Mouse (Mus musculus): ENCODE measurements around the gene Fzd10.

Gene Fzd10

DNA sequence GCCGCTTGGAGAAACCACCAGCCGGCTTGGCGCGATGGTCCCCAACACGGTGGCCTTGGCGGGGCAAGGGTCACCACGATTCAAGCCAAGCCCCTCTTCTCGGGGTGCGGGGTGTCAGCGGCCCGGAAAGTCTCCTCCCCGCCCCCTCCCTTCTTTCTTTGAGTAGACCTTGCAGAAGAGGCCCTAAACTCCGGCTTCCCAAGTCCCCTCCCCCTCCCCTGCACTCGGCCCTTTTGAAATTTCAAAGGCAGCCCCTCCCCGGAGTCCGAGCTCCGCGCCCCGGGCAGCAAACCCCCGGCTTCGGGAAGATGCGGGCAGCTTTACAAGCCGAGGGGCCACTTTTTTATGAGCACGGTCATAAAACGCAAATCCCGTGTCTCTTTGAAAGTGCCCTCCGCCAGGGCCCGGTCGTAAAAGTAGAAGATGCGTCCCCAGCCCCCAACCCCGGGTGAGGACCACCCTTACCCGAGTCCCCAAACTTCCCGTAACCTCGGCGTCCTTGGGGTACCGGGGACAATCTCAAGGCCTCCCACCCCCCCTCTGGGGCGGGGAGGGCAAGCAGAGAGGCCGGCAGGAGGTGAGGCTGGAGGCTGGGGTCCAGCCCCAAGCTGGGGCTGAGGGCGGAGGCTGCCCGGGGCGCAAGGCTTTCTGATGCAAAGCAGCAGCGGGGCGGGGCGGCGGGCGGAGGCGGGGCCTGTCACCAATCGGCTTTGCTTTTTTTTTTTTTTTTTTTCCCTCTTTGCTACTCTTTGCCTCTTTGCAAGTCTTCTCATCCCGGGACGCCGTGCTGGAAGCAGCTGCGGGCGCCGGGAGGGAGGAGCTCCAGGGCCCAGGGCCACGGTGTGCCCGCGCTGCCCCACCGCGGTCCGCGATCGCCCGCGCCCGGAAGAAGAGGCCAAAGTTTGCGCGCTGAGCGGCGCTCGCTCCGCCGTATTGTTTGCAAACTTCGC, at the start of gene Fzd10:
TSS of gene Fzd10 (plus strand) at position 773 of the 950 bp plus-strand sequence.
- no peak for DNase-seq

DNA sequence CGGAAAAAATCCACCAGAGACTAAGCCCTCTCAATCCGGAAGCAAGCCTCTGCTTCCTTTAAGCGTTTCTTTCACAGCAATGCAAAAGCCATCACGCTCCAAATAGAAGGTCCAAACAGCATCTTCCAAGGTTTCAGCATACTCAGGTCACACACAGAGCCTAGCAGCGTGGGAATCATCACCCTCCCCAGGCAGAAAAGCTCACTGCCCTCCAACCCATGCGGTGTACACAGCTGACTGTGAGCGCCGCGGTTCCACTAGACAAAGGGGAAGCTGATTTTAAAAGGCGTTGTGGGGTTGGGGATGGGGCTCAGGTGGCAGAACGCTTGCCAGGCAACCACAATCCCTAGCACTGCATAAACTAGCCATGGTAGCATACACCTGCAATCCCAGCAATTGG, 49.2 kb upstream of the Fzd10 start:
- DNase-seq: no peak

DNA sequence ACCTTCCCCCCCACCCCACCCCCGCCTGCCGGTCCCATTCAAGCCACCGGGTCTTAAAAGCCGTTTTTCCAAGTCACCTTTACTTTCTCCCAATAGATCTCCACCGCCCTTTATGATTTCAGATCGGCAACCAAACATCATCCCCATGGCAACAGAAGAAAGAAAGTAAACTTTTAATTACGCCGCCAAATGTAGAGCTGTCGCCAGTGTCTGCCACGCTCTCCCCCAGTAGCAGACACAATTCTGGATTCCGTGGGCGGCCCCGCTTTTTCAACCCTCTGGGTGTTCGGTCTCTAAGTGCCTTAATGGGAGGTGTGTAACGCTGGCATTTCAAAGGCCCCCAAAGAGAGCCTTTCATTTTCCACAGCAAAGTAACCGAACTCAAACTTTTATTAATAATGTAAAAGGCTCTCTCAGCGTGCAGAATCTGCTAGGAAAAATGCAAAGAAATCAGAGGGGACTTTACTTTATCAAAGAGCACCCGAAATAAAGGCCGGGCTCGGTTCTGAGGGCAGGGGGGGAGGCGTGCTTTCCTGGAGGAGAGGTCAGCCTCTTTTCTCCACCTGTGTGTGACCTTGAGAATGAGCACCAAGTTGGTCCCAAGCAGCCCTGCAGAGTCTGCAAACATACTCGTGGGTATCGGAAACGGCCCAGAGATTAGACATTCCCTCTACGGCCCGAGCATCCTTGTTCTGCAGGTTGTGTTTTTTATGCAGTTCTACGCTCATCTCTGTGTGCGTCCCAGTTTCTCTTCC, 48.3 kb upstream of the Fzd10 start:
- DNase-seq: no peak

DNA sequence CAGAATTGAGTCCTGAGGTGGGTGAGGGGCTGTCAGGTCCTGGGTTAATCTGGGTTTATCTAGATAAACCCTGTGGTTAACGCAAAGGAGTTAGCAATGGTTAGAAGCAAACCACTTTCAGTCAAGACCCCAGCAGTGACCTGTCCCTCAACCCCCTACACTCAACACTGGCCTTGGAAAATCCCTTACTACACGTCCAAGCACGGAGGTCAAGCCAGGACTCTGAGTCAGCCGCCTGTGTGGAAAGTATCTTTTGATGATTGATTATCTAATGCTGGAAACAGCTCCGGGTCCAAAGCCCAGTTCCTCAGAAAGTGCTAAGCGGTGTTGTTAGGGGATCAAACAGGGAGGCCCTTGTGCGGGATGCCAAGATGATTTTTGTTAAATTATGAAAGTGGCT, 42.5 kb upstream of the Fzd10 start:
- no peak for DNase-seq

DNA sequence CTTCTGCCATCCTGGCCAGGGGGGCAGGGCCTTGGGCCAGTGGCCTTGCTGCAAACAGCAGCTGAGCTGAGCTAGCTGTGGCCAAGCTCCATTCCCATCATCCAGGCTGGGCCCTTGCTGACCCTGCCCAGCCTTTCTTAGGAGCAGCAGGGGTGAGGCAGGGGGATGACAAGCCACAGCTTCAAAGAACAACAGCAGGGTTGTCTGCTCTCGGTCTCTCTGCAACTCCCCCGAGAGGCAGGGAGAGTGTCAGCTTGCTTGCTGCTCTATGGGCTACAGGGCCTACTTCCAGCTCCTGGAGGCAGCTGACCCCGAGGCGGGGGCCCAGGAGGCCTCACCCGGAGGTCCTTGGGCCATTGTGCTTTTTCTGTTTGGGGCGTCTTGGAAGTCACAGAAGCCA, 33.3 kb upstream of the Fzd10 start:
- DNase-seq: no peak

DNA sequence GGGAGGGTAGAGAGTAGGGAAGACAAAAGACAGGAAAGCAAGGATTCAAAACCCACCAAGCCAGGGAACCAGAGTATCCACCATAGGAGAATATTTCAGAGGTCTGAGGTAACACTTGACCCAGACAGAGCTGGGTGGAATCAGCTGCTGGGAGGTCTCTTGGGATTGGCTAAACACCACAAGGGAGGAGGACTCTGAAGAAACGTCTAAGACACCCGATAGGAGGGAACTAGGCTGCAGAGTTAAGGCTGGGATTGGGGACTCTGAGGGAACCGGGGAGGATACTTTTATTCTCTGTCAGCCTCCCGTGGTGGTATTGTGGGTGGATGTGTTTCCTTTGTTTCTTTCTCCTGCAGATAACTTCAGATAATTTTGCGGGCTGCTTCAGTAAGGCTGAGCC, 31.7 kb upstream of the Fzd10 start:
- no peak for DNase-seq

DNA sequence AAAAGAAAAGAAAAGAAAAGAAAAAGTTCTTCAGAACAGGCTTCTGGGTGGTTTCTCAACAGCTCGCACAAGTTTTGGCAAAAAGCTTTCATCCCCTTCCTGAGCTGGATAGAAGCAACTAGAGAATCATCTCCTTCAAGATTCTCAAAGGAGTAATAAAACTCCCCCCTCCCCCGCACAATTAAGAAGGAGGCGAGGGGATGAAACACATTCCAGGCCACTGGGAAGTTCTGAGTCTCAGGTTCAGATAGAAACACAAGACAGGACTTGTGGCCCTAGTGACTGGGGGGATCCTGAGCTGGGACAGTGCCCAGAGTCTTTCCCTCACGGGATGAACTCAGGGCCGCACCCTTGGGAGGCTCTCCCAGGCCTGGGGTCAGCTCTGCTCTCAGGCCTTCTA, 30.6 kb upstream of the Fzd10 start:
- DNase-seq: no peak

DNA sequence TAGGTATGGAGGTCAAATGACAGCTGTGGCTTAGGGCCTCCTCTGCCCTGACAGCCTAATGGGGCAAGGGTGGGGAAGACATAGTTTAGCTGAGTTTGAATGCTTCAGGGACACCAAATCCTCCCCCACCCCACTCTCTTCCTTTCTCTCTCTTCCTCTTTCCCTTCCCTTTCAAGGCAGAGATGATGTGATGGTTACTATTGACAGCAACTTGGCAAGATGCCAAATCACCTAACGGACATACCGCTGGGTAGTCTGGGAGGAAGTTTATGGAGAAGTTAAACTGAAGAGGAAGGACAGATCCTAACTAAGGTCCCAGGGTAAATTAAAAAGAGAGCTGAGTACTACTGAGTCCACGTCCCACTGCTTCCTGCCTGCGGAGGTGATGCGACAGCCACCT, 29.8 kb upstream of the Fzd10 start:
- no peak for DNase-seq

DNA sequence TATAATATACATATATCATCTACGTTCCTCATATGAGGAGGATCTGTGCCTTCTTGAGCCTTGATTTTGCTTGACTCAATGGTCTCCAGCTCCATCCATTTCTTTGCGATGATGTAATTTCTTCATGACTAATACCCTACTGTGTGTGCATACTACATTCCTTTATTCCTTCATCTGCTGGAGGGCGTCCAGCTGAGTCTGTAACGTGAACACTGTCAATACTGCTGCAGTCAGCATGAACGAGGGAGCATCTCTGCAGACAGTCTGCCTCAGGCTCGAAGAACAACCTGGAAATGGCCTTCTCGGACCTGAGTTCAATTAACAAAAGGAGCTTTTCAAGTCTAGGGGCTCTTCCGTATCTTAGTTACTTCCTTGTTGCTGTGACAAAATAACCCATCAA, 28.9 kb upstream of the Fzd10 start:
- DNase-seq: no peak

DNA sequence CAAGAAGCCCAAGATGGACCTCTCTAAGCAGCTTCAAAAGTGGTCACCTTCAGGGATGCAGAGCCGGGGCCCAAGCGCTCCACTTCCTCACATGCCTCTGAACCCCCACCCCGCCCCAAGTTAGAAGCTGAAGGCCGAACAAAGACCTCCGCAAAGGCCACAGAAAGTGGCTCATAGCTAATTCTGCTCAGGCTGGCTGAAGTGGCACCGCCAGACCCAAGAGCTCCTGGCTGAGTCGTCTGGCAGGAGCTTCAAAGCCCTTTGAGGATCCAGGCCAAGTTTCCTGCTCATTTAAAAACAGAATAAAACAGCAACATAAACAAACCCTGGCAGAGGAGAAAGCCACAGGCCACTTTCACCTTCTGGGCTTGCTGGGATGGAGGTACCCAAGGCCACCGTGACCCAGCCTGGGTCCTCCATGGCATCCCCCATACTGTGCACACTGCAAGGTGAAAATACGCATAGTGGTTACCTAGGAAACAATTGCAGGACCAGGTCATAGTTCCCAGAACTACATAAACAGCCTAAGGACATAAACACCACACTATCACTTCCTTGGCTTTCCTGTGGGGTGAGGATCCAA, 24.6 kb upstream of the Fzd10 start:
- no peak for DNase-seq

DNA sequence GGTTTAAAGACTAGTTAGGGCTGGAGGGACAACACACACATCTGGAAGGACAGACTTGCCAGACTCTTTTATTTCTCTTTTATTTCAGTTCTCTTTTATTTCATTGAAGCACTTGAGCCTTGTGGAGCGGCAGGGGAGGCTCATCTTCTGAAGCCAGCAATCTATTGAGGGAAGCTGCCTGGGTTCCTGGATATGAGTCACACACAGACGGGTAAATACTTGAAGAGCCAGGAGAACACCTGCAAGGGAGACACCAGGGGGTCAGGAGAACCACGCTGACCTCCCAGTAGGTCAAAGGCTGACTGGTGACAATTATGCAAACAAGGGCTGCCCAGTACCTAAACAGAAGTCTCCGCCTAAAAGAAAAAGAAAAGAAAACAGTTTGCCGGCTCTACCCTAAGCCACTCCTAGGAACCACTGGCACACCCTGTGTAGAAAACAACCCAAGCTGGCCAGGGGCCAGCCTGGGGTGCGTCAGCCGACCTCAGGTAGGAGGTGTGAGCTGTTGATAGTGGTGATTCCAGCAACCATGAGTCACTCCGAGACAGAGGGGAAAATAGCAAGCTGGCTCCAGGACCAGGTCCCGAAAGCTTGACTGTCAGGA, 21.5 kb upstream of the Fzd10 start:
- DNase-seq: no peak

DNA sequence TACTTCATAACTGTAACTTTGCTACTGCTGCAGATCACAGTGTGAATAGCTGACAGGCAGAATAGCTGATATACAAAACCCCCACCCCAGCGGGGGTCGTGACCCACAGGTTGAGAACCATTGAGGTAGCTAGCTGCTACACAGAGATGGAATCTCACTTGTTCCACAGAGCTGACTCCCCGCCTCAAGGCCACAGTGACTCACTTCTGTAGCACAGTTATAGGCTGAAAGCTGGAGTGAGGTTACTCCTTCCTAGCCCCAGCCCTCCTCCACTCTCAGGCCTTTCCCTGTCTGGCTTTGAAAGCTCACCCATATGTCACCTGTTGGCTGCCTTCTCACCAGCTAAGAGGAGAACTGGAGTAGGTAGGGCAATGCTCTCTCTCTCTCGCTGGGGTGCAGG, 19.7 kb upstream of the Fzd10 start:
- DNase-seq: no peak

DNA sequence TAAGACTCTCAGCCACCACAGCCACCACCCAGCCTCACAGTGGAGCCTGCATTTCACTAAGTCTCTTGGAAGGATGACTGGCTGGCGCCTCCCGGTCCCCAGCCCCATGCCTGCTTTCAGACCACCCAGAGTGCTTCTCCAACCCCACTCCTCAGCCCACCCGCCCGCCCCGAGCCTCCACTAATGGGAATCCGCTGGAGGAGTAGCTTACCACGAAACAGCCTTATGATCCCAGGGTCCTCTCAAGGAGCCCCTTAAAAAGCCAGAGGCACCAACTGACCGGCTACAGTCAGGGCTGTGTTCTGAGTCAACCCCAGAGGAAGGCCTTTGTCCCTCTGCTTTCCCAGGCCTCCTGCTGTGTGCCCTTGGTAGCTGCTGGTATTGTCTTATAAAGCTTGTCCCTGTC, 19.1 kb upstream of the Fzd10 start:
- DNase-seq: no peak

DNA sequence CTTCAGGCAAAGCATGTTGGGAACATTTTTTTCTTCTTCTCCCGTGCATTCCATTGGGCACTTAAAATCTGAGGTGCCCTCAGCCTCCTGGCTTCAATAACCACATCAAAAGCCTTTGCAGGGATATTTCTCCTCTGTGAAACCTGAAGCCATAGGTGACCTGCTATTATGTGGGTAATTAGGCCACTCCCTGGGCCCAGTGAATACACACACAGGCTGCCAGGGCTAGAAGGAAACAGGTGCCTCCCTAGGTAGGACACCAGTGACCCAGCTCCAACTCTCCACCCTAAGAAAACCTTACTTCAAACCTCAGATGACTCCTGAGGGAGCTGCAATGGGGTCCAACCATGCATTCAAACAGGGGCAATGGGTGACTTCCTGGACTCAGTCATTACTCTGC, 11.4 kb upstream of the Fzd10 start:
- DNase-seq: no peak

DNA sequence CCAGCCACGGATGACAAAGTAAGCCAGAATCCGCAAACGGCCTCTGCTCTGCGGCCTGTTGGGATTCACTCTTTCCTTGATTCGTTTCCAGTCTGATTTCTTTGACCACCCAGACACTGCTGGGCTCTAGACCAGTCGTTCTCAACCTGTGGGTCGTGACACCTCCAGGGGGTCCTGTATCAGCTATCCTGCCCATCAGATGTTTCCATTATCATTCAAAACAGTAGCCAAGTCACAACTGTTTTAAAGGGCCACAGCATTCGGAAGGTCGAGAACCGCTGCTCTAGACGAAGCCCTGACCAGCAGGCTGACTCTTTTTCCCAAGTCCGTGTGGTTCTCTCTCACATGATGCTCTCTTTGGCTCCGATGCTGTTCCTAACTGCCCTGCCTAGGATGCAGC, 7.2 kb upstream of the Fzd10 start:
- DNase-seq: no peak

DNA sequence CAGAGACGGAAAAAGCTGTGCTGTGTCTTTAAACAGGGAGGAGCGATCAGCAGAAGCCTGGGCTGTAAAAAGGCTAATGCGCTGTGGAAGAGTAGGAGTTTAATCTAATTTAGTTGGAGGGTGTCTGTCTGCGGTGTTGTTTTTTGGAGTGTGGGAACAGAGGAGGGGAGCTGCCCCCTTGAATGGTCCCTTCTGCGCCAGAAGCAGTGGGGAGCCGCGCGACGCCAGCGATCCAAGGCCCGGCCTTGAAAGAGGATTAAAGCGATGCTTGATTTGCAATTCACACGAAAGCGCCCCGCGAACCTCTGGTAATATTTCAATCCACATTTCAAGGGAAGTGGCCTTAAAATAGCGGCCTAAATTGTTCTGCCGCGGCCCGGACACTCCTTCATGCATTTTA, 3.8 kb upstream of the Fzd10 start:
- no peak for DNase-seq

DNA sequence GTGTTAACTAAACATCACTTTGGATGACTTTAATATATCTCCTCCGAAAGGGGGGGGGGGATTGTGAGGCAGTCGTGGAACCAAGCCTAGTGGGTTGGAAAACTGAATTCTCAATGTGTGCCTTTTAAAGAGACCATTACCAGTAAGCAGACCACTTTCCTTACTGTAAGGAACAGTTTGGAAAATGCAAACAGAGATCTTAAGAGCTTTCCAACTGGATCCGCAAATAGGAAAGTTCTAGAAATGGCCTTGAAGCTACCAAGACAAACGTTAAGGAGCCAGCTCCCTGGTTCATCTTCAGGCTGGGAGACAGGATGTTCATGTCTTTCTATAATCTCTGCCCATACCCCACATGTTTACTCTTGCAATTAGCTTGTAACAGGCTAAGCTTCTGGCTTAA, 3.3 kb upstream of the Fzd10 start:
- no peak for DNase-seq

DNA sequence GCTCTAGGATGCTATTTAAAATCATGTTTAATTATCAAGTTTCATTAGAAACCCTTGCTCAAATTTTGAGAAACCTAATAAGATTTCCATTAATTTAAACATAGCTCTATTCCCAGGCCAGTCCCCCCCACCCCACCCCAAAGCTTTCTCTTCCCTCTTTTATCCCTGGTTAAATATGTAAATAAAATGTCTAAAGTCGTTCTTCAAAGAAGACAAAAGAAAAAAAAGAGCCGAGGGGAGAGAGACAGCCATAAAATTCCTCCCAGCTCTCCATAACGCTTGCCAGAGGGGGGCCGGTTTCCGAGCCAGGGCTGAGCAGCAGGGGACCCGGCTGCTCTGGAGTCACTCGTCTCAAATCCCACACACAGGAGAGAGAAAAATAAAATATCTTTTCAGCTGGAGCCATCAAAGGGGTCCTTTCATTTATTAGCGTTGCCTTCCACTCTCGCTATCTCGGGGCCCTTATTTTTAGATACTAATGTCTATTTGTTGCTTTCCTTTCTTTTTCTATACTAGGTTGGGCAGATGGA, 2.4 kb upstream of the Fzd10 start:
- no peak for DNase-seq

DNA sequence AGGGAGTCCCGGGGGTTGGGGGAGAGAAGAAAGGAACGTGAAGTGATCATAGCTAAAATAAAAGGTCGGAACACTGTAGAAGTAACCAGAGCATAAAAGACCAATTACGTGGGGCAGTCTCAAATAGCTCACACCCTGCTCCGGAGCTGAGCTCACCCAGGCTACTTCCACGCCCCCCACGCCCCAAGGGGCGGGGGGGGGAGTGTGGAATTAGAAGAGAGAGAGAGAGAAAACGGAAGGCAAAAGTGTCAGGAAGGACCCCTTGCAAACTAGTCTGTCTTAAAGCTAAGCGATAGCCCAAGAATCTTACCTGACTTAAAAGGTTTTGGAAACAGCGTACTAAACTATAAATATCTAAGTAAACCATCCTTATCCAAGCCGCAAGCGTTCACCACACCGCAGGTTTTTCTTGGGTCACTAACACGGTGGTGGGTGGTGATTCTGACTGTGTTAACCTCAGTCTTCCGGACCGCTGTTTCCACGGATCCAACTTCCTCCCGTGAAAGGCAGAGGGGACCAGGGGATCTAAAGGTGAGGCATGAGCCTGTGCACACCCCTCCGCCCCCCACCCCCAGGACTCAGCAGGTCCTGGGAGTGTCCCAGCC, 1.8 kb upstream of the Fzd10 start:
- no peak for DNase-seq

DNA sequence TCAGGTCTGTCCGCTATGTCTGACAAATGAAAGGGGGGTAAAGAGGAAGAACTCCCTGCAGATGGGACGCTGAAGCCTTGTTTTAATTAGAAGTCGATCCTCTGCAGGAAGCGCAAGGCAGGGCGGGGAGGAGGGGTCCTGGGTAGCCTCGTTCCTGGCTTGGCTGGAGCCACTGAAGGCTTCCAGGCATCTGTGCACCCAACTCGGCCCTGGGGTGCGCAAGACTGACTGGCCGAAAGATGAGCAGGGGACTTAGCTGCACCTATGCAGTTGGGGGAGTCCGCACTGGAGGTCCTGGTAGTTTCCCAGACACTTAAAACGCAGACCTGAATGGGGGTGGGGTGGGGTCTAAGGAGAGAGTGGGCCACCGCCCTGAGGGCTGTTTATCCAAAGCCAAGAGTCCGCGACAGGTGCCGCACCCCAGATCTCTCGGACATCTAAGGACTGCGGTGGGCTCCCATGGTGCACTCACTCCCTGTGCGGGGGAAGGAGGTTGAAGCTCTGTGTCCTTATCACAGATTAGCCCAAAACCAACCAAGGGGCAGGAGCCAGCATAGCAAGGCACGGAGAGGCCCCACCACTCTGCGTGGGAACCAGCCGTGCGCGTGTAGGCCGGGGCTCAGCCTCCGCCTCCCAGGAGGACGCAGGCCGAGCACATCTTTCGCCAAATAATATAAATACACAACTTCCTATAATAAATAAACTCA, 1.1 kb upstream of the Fzd10 start:
- no peak for DNase-seq

DNA sequence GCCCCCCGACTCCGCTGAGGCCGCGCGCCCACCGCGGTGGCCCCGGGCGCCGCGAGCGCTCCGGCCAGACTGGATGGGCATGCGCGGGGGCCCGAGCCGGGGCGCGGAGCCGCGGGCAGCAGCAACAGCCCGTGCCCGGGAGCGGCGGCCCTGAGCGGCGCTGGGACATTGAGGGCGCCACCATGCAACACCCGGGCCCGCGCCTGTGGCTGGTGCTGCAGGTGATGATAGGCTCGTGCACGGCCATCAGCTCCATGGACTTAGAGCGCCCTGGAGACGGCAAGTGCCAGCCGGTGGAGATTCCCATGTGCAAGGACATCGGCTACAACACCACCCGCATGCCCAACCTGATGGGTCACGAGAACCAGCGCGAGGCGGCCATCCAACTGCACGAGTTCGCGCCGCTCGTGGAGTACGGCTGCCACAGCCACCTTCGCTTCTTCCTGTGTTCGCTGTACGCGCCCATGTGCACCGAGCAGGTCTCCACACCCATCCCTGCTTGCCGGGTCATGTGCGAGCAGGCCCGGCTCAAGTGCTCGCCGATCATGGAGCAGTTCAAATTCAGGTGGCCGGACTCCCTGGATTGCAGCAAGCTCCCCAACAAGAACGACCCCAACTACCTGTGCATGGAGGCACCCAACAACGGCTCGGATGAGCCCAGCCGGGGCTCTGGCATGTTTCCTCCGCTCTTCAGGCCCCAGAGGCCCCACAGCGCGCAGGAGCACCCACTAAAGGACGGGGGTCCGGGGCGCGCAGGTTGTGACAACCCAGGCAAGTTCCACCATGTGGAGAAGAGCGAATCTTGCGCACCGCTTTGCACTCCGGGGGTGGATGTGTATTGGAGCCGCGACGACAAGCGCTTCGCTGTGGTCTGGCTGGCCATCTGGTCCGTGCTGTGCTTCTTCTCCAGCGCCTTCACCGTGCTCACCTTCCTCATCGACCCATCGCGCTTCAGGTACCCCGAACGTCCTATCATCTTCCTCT, 684 bp downstream of the Fzd10 start:
- no peak for DNase-seq
